Mouse (Mus musculus): Measurements from ENCODE around the gene Hipk3.

Gene Hipk3

DNA sequence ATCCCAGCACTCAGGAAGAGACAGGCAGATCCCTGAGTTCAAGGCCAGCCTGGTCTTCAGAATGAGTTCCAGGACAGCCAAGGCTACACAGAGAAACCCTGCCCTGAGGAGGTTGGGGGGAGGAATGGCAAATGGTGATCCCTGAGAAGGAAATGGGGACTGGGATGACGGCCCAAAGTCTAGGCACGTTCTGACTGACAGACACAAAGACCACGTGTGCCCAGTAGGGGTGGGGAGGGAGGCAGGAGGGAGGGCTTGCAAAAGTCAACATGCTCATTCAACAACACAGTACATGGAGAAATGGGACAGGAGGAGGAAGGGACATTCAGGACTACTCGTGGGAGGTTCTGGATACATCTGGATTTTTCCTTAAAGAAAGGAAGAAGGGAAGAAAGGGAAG, 81.8 kb downstream of the Hipk3 start:
- no peak for DNase-seq (ENCODE audit: low read depth)

DNA sequence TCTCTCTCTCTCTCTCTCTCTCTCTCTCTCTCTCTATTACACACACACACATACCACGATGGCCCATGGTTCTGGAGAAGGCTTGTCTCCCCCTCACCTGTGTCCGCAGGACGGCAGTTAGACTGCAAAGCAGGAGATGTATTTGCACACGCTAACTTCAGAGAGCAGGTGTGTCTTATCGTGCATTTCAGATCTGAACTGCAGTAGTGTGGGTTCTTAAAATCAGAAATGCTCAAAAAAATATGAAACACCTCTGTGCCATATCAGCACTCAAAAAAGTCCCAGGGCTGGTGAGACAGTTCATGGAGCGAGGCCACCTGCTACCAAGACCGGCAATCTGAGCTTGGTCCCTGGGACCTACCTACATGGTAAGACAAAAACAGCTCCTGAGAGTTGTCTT, 82.4 kb downstream of the Hipk3 start:
- no peak for DNase-seq (ENCODE audit: low read depth)

DNA sequence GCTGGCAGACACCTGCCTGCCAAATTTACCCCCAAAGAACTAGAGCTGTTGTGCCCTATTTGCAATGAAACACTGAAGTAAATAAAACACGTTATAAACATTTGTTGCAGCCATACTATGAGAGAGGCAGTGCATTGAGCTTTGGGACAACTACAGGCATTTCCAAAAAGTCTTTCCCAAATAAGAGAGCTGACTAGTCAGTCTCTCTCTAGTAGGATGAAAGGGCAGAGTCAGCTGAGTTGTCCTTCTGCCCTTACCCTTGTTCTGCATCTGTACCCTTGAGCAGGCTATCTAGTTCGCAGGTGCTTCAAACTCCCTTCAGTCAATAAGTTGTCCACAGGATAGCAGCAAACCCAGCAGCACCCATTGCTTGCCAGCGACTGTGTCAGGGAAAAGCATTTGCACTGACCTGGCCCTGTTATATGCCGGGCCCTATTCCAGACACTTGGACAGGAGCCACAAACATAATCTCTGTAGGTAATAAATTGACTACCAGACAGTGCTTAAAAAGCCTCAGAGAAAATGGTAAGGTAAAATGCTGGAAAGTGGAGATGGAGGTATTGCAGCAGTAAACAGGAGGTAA, 83.2 kb downstream of the Hipk3 start, which contains the start of gene D430041D05Rik:
Gene D430041D05Rik (minus strand): TSS at position 51 of the 583 bp plus-strand sequence.
- no peak for DNase-seq (ENCODE audit: low read depth)

DNA sequence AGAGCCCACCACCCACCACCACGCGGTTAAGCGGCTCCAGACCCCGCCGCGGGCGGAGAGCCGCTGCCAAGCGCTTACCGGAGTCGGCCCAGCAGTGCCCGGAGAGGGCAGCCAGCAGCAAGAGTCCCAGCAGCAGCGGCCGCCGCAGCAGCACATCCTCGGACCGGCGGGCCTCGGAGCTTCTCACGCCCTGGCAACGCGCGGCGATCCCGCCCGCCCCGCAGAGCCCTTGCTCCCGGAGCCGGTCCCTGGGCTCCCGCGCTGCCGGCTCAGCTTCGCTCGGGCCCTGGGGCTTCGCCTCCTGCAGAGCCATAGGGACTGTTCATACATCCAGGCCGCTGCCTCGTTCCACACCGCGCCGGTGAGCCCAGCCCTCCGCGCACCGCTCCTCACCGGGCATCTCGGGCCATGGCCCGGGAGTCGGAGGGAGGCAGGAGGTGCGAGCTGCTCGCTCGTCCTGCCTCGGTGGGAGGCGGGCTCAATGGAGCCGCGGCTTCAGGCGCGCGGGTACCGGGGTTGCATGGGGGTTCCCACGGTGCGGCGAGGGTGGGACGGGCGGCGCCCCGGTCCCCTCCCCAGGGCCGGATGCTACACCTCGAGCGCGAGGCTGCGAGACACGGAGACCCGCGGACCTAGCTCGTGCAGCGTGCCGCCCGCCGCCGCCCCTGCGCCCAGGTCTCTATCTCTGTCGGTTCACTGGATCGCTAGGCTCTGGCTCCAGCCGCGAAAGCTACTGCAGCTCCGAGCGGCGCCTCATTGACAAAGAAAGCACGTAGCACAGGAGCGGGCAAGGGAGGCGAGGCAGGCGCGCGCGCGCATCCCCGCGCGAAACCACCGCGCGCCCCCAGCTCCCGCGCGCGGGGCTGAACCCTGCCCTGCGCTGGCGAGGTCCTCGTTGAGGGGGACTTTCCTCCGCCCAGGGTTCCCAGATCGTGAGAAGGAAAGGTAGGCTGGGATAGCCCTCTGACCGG, 84.1 kb downstream of the Hipk3 start:
- no peak for DNase-seq (ENCODE audit: low read depth)

DNA sequence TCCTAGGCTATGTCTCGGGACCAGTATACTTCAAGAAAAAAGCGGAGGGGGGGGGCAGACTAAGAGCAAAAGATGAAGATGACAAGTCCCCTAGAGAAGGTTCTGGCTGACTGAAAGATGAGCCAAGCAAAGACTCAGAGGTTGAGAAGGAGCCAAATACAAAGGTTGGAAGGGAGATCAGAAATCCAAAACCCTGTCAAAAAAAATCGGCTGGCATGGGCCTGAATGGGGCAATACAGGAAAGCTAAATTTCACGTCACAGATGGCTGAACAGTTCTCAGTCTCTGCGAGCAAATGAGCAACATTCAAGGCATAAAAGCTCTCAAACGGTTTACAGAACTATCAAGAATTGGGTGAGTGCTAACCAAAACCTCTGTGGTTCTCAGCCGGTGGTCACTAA, 85.9 kb downstream of the Hipk3 start:
- DNase-seq (ENCODE audit: low read depth), result no peak

DNA sequence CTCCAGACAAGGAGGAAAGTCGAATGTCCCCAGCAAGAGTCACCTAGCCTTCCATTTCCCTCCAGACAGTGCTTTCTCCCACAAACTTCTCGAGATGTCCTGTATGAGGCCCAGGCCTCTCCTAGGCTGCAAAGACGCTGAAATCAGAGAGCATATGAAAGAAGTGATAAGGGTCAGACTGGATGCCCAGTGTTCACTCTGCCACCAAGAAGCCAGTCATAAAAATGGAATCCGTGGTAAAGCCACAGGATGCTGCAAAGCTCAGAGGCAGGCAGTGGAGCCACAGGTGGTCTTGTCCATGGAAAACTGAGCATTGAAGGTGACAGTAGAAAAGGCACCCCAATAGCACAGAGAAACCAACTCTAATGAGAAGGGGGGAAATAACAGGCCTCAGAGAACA, 86.3 kb downstream of the Hipk3 start:
- no peak for DNase-seq (ENCODE audit: low read depth)

DNA sequence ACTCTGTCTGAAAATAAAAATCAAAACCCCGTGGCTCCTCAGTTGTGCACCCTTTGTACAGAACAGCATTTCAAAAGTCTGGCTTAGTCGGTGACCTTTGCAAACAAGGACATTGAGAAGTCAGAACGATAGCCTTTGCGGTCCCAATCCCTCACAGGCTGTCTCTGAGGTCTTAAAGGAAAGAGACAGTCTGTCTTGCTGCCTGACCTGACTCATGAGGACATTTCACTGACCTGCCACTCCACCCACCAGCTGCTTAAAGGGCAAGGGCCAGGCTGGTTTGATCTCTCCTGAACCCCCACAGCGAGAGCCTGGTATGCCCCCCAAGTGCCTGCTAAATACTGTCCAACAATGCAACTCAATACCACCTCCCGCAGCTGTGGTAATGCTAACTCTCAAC, 90.2 kb downstream of the Hipk3 start:
- no peak for DNase-seq (ENCODE audit: low read depth)

DNA sequence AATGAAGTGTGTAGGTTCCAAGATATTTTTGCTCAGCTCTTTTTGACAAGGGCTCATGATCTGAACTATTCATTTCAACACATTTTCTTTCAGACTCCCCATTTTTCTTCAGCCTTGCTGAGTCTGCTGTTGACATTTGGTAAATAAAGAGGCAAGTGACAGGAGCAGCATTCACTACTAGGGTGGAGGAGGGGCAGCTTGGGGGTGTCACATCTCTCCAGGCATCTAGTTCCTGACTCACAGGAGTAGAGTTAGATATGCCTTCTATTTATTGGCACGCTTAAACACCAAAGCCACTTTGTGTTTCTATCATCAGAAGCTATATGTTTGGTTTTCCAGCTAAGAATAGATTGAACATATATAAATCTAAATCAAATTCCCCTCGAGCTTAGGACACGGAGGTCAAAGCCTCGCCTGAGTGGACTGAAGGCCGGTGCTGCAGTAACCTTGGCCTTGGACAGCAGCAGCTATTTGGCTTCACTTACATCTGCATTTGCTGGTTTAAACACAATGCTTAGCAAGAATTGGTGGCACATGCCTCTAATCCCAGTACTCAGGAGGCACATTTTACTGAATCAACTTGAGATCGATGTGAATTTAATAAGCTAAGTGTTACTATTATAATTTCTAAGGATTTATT, 95.5 kb downstream of the Hipk3 start:
- no peak for DNase-seq (ENCODE audit: low read depth)

DNA sequence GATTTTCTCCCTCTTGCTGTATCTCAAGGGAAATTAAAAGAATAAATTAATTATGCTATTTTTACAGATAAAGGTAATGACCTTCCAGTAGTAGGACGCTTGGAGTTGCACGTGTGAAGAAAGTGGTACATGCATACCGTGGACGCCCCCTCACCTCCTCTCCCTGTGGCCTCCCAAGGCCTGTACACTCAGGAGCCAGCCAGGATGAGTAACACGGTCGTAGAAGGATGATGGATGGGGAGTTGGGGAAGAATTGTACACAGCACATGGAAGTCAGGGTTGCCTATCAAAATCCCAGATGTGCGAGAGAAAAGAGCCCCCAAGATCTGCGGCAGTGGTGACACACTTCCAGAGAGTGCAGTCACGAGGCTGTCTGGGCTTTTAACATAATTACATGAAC, 98.3 kb downstream of the Hipk3 start:
- DNase-seq (ENCODE audit: low read depth), result no peak

DNA sequence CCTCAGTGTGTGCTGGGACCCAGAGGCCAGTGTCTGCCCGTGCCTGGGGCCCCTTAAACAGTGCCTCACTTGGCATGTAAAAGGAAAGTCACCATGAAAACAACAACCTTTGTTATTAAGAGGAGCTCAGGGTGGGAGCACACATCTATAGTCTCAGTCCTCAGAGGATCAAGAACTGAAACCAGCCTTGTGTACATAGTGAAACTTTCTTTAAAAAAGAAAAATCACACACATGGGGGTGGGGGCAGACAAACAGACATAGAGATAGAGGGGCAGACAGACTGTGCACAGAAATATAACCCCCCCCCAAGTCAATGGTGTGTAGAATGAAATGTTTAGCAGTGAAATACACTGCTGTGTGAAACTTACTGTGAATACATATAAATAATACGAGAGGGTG, 99.5 kb downstream of the Hipk3 start:
- no peak for DNase-seq (ENCODE audit: low read depth)

DNA sequence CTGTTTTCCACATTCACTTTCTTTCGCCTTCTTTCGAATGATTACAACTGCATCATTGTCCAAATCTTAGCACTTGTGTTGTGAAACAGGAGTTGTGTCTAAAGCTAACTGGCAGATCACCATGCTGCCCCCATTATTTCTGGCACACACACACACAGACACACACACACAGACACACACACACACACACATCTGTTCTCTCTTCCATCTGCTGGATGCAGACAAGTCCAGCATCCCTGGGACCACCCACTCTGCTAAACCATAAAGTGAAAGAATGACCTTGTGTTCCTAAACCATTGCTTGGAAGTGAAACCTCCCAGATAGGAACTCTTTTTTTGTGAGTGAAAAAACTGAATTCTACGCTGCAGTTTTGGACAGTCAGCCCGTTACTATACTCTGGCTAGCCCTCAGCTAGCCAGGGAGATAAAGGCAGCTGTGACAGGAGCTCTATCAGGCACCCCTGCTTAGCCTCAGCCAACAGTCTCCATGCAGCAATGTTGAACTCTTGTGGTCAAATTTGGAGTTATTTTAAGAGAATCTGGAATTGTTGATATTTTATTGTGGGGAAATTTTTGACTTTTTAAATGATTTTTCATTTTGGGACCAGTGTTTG, 101.4 kb downstream of the Hipk3 start:
- DNase-seq (ENCODE audit: low read depth), result no peak

DNA sequence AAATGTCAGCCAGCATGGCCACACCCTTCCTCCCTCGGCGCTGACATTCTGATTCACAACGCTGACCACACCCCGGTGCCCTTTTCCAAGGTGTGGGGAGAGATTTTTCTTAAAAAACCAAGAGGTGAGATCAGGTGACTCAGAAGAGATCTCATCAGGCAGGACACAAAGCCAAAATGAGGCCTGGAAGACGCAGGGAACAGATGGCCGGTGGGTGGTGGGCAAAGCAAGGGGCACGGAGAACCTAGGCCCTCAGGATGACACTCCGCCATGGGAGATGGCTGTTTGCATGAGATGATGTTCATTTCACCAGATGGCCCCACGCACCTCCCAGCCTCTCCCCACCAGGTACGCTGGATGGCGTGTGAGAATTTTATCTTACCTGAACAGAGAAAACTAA, 105.0 kb downstream of the Hipk3 start:
- no peak for DNase-seq (ENCODE audit: low read depth)

DNA sequence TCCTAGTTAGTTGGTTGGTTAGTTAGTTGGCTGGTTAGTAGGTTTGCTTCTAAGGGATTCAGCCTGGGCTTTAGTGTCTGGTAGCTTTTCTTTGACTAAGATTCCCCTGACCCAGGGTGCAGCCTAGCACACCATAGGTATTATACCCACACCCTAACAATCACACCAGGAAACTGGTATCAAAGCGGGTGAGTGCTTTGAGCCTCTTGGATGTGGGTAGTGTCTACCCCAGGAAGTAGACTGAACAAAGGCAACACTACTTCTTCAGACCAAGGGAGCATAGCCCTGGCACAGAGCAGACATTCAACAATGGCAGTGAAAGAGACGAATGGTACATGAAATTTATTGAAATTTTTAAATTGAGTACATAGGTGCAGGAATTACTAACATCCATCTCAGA, 108.3 kb downstream of the Hipk3 start:
- no peak for DNase-seq (ENCODE audit: low read depth)

DNA sequence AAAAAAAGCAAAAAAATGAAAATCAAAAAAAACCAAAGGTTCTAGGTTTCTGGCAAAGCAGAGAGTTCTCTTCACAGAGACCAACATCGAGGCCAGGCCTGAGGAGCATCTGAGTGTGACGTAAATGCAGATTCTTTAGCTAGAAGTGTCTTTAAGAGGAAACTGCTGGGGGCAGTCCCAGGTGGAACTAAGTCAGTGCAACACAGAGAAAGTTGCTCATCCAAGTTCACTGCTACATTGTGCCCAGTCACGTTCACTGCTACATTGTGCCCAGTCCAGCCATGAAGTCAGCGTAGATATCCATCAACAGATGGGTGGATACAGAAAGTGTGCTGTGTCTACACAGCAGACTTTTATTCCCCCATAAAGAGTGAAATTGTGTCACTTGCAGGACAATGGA, 110.7 kb downstream of the Hipk3 start:
- DNase-seq (ENCODE audit: low read depth), result no peak

DNA sequence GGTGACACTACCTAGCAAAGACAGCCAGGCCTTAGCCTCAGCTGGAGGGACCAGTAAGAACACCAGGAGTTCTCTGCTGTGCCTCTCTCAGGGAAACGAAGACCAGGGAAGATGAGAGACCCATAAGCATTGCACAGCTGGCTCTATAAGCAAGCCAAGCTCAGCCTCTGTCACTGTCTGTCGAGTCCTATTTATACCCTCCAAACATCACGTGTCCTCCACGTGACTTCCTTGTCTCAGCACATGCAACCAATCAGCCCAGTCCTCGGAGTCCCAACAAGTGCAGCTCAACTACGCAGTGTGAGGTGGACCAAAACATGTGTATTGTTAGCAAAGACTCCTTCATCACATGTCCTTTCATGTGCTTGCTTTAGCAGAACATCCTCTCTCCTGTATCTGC, 111.4 kb downstream of the Hipk3 start:
- no peak for DNase-seq (ENCODE audit: low read depth)

DNA sequence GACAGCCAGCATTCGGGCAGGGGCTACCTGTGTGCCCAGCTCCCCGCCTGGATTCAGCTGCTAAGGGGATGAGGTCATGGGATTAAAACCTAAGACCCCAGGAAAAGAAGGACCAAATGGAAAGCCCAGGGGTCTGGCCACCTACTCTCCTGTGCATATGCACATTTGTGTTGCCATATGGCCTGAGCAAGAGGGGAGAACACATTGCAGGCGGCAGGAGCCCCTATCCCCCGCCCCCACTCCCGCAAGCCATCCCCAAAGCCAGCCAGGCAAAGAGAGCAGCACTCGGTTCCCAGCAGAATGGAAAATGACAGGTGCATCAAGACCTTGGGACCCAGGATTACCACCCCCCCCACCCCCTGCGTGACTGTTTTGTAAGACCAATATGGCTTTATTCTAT, 114.9 kb downstream of the Hipk3 start:
- DNase-seq (ENCODE audit: low read depth), result no peak

DNA sequence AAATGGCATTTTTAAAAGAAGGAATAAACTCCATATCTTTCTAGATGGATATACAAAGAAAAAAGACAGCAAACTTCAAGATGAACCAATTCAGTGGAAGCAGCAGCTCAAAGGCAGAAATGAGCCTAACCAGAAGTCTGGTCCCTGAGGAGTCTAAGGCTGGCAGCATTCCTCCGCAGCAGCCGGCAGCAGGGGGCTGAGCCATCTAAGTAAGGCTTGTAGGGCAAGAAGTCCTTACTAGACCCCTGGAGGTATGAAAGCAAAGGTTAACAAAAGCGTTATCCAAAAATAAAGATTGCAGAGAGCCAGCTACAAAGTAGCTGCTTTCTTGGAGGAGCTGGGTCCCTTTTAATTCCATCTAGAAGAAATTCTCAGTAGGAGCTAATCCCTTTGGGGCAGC, 115.5 kb downstream of the Hipk3 start:
- DNase-seq (ENCODE audit: low read depth), result no peak

DNA sequence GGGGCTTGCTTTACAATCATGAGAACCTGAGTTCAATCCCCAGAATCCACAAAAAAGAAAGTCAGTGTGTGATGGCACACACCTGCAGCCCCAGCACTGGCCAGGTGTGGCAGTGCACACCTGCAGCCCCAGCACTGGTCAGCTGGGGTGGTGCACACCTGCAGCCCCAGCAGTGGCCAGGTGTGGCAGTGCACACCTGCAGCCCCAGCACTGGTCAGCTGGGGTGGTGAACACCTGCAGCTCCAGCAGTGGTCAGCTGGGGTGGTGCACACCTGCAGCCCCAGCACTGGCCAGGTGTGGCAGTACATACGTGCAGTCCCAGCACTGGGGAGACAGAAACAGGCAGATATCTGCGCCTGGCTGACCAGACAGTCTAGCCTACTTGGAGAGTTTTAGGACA, 116.3 kb downstream of the Hipk3 start:
- no peak for DNase-seq (ENCODE audit: low read depth)
